Mouse (Mus musculus): ENCODE data around the gene Rab5if.

GRCm38 (mm10) chr2:156868994-156869393 lies 6.1 kb downstream of the Rab5if start:
- no peak for TF ChIP-seq CTCF (IDR thresholded peaks at IDR 0.05; ENCODE audit: control insufficient read depth, insufficient read depth, insufficient replicate concordance, low read depth, low read length)
- TF ChIP-seq POLR2A (IDR thresholded peaks at IDR 0.05; ENCODE audit: control insufficient read depth, low read depth, low read length), result no peak

Data from testis, adult 2 months (tissue).